Mouse (Mus musculus) CD4-positive naive resting alpha-beta T cell, adult 76 days (primary cell): ENCODE results near the gene Osbp. TPM values are rescaled to one million over a fixed set of nuclear protein-coding genes. Genes with fewer than 3 reads are reported as not detected.

ENCODE experiments used
- total RNA-seq: library from RNA; stranded (reverse); gene quantifications from one replicate; pipeline ENCODE4 v1.2.4, GENCODE M21; 2023

Osbp gene
- total RNA-seq = 36.4 TPM

GRCm38 (mm10) chr19:11965023-11965942 is at the start of gene Osbp:
Gene Osbp (plus strand): TSS chr19:11965941.

DNA sequence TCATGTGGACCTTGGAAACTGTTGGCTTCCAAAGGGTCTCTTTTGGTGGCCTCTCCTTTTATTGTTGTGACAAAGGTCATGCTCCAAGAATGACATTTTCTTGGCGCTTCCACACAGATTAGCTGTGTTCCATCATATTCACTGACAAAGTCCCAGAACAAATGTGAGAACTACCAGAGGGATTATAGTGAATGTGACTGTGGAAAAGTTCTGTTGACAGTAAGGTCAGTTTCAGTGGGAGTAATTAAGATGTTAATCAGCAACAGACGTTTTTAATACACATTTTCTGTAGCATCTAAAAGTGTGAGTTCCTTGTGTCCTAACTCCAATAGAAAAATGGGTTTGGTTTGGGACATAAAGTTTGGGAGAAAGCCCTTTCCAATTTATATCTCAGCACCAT is 75.5 kb downstream of the Osbp start, which contains the start of gene Olfr1423:
Gene Olfr1423 (minus strand): TSS at position 101 of the 400 bp plus-strand sequence.

Other genes starting within 250 kb of the Osbp start
- not detected for gene Gif, start 218.4 kb upstream of the Osbp start, total RNA-seq
- 22.0 TPM for gene Mrpl16, start 195.6 kb upstream of the Osbp start, total RNA-seq
- gene Stx3, start 146.5 kb upstream of the Osbp start, total RNA-seq = 3.6 TPM
- not detected for gene Olfr1417, start 126.7 kb upstream of the Osbp start, total RNA-seq
- gene Olfr1418, start 104.9 kb upstream of the Osbp start, total RNA-seq = not detected
- gene Olfr1419, start 90.8 kb upstream of the Osbp start, total RNA-seq = not detected
- not detected for gene Olfr1420, start 79.4 kb upstream of the Osbp start, total RNA-seq
- 53.3 TPM for gene Patl1, start 53.5 kb upstream of the Osbp start, total RNA-seq
- gene Olfr1423, start 75.4 kb downstream of the Osbp start, total RNA-seq = not detected
- not detected for gene Olfr1424, start 96.7 kb downstream of the Osbp start, total RNA-seq
- gene Olfr1425, start 111.8 kb downstream of the Osbp start, total RNA-seq = not detected
- gene Olfr1426, start 126.1 kb downstream of the Osbp start, total RNA-seq = not detected
- gene Olfr1427, start 137.4 kb downstream of the Osbp start, total RNA-seq = not detected
- gene Olfr1428, start 150.0 kb downstream of the Osbp start, total RNA-seq = not detected
- not detected for gene Olfr76, start 157.3 kb downstream of the Osbp start, total RNA-seq
- gene Olfr1555-ps1, start 204.2 kb downstream of the Osbp start, total RNA-seq = not detected
- not detected for gene Olfr1431, start 234.7 kb downstream of the Osbp start, total RNA-seq